Mouse (Mus musculus) kidney, adult 2 months (tissue): ENCODE results near the gene Syp.

Experiments
- CTCF ChIP-seq: fragments of 200-500 bp; conservative IDR thresholded peaks from 2 replicates; pipeline ENCODE4 v1.5.1; 2011; ENCODE audit warnings: low read depth, mild to moderate bottlenecking, control low read depth, low read length, moderate library complexity, mixed read lengths; ENCODE audit not compliant: insufficient read depth, insufficient read length
- POLR2A ChIP-seq: fragments of 200-500 bp; IDR thresholded peaks from one replicate; pipeline ENCODE4 v1.6.1; 2011; ENCODE audit warnings: low read depth, low read length, control low read depth

- no peak for TF ChIP-seq POLR2A
- TF ChIP-seq CTCF, result no peak
These were observed 58.2 kb downstream of the Syp start for GRCm38 (mm10) chrX:7696520-7696919.
